Mouse (Mus musculus) CH12.LX (cell line): ENCODE measurements around the gene Bhmt2. TPM values are rescaled to one million over a fixed set of nuclear protein-coding genes. Genes with fewer than 3 reads are reported as not detected.

Experiments
- DNase-seq: peaks from one replicate; pipeline ENCODE4 v3.0.0-alpha.2; 2013; ENCODE audit errors: extremely low read depth
- H3K27ac ChIP-seq: 2 replicates; pipeline ENCODE4 v1.5.1; 2012; ENCODE audit warnings: low read depth, mild to moderate bottlenecking, control low read depth, moderate library complexity; ENCODE audit not compliant: insufficient read depth
- H3K27me3 ChIP-seq: replicated peaks from 2 replicates; pipeline ENCODE3; 2012; ENCODE audit warnings: inconsistent platforms
- H3K36me3 ChIP-seq, 2 experiments: replicated peaks in 1 of 2; 2 replicates each; pipeline versions ENCODE3 to v1.6.1; 2012; ENCODE audit warnings: inconsistent platforms in 1 of 2, low read length in 1 of 2, mild to moderate bottlenecking in 1 of 2, mixed read lengths in 1 of 2, moderate library complexity in 1 of 2; ENCODE audit not compliant: control insufficient read depth in 1 of 2, insufficient read depth in 1 of 2
- H3K4me1 ChIP-seq, 2 experiments: 2 replicates each; pipeline ENCODE4 v1.6.1; 2012; ENCODE audit warnings: inconsistent platforms in 1 of 2, moderate library complexity in 1 of 2; ENCODE audit not compliant: insufficient read depth in 2 of 2, control insufficient read depth in 1 of 2
- H3K4me2 ChIP-seq: 2 replicates; pipeline ENCODE4 v1.6.1; 2012; ENCODE audit warnings: low read depth, mild to moderate bottlenecking, control low read depth; ENCODE audit not compliant: poor library complexity, insufficient read depth, severe bottlenecking
- H3K4me3 ChIP-seq, 3 experiments: fragments of 150-350 bp in 1 of 3; sonication (generic) in 1 of 3; replicated peaks in 1 of 3; 2 replicates each; pipeline versions ENCODE3 to v1.5.1; 2011 to 2012; ENCODE audit warnings: low read depth in 2 of 3, low read length in 2 of 3, mild to moderate bottlenecking in 2 of 3, moderate library complexity in 2 of 3, control low read depth in 1 of 3, improper control_type of control experiment in 1 of 3, inconsistent platforms in 1 of 3, mixed read lengths in 1 of 3; ENCODE audit not compliant: poor library complexity in 1 of 3
- H3K79me2 ChIP-seq: replicated peaks from 2 replicates; pipeline ENCODE4 v1.6.1; 2012; ENCODE audit warnings: mild to moderate bottlenecking, moderate library complexity; ENCODE audit not compliant: control insufficient read depth, poor library complexity, insufficient read depth, severe bottlenecking; ENCODE audit errors: extremely low read depth
- H3K9ac ChIP-seq: 2 replicates; pipeline ENCODE4 v1.6.1; 2012; ENCODE audit warnings: low read depth, mild to moderate bottlenecking, control low read depth, moderate library complexity; ENCODE audit not compliant: insufficient read depth
- H3K9me3 ChIP-seq: replicated peaks from 2 replicates; pipeline ENCODE3; 2012; ENCODE audit warnings: low read length, inconsistent platforms, mixed read lengths
- EP300 ChIP-seq: IDR thresholded peaks from 2 replicates; pipeline ENCODE4 v1.6.1; 2011; ENCODE audit warnings: low read length, improper control_type of control experiment
- ETS1 ChIP-seq: conservative IDR thresholded peaks from 2 replicates; pipeline ENCODE4 v1.6.1; 2012; ENCODE audit warnings: low read depth, mild to moderate bottlenecking, inconsistent platforms, low read length, improper control_type of control experiment, moderate library complexity
- GABPA ChIP-seq: IDR thresholded peaks from 2 replicates; pipeline ENCODE4 v1.6.1; 2012; ENCODE audit warnings: low read depth, low read length, improper control_type of control experiment, inconsistent platforms; ENCODE audit not compliant: insufficient replicate concordance
- HCFC1 ChIP-seq: IDR thresholded peaks from 2 replicates; pipeline ENCODE4 v1.6.1; 2012; ENCODE audit warnings: low read depth, mild to moderate bottlenecking, inconsistent platforms, low read length, improper control_type of control experiment
- IRF4 ChIP-seq: IDR thresholded peaks from 2 replicates; pipeline ENCODE4 v1.6.1; 2014; ENCODE audit warnings: low read depth, mild to moderate bottlenecking, inconsistent platforms, low read length, improper control_type of control experiment
- JUN ChIP-seq: IDR thresholded peaks from 2 replicates; pipeline ENCODE4 v1.6.1; 2011; ENCODE audit warnings: low read depth, mild to moderate bottlenecking, low read length, improper control_type of control experiment, moderate library complexity; ENCODE audit not compliant: insufficient read depth
- JUND ChIP-seq: conservative IDR thresholded peaks from 2 replicates; pipeline ENCODE4 v1.6.1; 2011; ENCODE audit warnings: low read depth, low read length, improper control_type of control experiment
- MAFK ChIP-seq: IDR thresholded peaks from 2 replicates; pipeline ENCODE4 v1.6.1; 2011; ENCODE audit warnings: low read length, improper control_type of control experiment; ENCODE audit not compliant: insufficient replicate concordance
- MAX ChIP-seq: IDR thresholded peaks from 2 replicates; pipeline ENCODE4 v1.6.1; 2011; ENCODE audit warnings: low read length, improper control_type of control experiment
- MEF2A ChIP-seq: IDR thresholded peaks from 2 replicates; pipeline ENCODE4 v1.6.1; 2014; ENCODE audit warnings: low read depth, mild to moderate bottlenecking, inconsistent platforms, low read length, improper control_type of control experiment, borderline replicate concordance
- MXI1 ChIP-seq: IDR thresholded peaks from 2 replicates; pipeline ENCODE4 v1.6.1; 2011; ENCODE audit warnings: mild to moderate bottlenecking, low read depth, low read length, improper control_type of control experiment
- MYC ChIP-seq: IDR thresholded peaks from 2 replicates; pipeline ENCODE4 v1.6.1; 2011; ENCODE audit warnings: low read depth, mild to moderate bottlenecking, improper control_type of control experiment, low read length
- NELFE ChIP-seq: IDR thresholded peaks from 2 replicates; pipeline ENCODE4 v1.6.1; 2011; ENCODE audit warnings: low read depth, low read length, improper control_type of control experiment
- PAX5 ChIP-seq: IDR thresholded peaks from 2 replicates; pipeline ENCODE4 v1.6.1; 2012; ENCODE audit warnings: low read length, inconsistent platforms, mixed read lengths
- POLR2A ChIP-seq: IDR thresholded peaks from 2 replicates; pipeline ENCODE4 v1.6.1; 2011; ENCODE audit warnings: low read depth, mild to moderate bottlenecking, improper control_type of control experiment, low read length
- RCOR1 ChIP-seq: conservative IDR thresholded peaks from 2 replicates; pipeline ENCODE4 v1.6.1; 2012; ENCODE audit warnings: low read depth, mild to moderate bottlenecking, inconsistent platforms, low read length, improper control_type of control experiment
- SIN3A ChIP-seq: IDR thresholded peaks from 2 replicates; pipeline ENCODE4 v1.6.1; 2012; ENCODE audit warnings: low read length, improper control_type of control experiment, inconsistent platforms
- SMC3 ChIP-seq: IDR thresholded peaks from 2 replicates; pipeline ENCODE4 v1.6.1; 2011; ENCODE audit warnings: low read depth, low read length, improper control_type of control experiment
- TBP ChIP-seq: conservative IDR thresholded peaks from 2 replicates; pipeline ENCODE4 v1.6.1; 2011; ENCODE audit warnings: low read depth, low read length, improper control_type of control experiment
- TCF12 ChIP-seq: IDR thresholded peaks from 2 replicates; pipeline ENCODE4 v1.6.1; 2014; ENCODE audit warnings: low read depth, mild to moderate bottlenecking, inconsistent platforms, low read length, improper control_type of control experiment
- UBTF ChIP-seq: IDR thresholded peaks from 2 replicates; pipeline ENCODE4 v1.6.1; 2012; ENCODE audit warnings: low read depth, mild to moderate bottlenecking, inconsistent platforms, low read length, improper control_type of control experiment, moderate library complexity
- USF1 ChIP-seq: IDR thresholded peaks from 2 replicates; pipeline ENCODE4 v1.6.1; 2014; ENCODE audit warnings: low read depth, mild to moderate bottlenecking, inconsistent platforms, low read length, improper control_type of control experiment
- USF2 ChIP-seq: conservative IDR thresholded peaks from 2 replicates; pipeline ENCODE4 v1.6.1; 2011; ENCODE audit warnings: low read depth, low read length, improper control_type of control experiment
- ZC3H11A ChIP-seq: IDR thresholded peaks from 2 replicates; pipeline ENCODE4 v1.6.1; 2012; ENCODE audit warnings: low read depth, mild to moderate bottlenecking, inconsistent platforms, low read length, improper control_type of control experiment
- ZKSCAN1 ChIP-seq: IDR thresholded peaks from 2 replicates; pipeline ENCODE4 v1.6.1; 2012; ENCODE audit warnings: low read depth, inconsistent platforms, low read length, improper control_type of control experiment, borderline replicate concordance
- ZMIZ1 ChIP-seq: IDR thresholded peaks from 2 replicates; pipeline ENCODE4 v1.6.1; 2012; ENCODE audit warnings: low read depth, mild to moderate bottlenecking, inconsistent platforms, low read length, improper control_type of control experiment
- dilution Hi-C: fragments of 300-500 bp; cut with MboI; formaldehyde crosslinking; loops from 2 replicates; pipeline ENCODE4 v1.14.3; 2020; ENCODE audit warnings: low sequenced_read_pairs; ENCODE audit not compliant: extremely low pct_unique_long_range_greater_than_20kb, extremely low pct_ligation_motif_present
- in situ Hi-C: fragments of 300-500 bp; cut with MboI; formaldehyde crosslinking; loops from 3 replicates; pipeline ENCODE4 v1.14.3; 2019; ENCODE audit warnings: low sequenced_read_pairs, low pct_ligation_motif_present, low pct_unique_long_range_greater_than_20kb, mixed read lengths
- polyA plus RNA-seq: library from polyadenylated mRNA; unstranded; fragments of >175 nt; gene quantifications from 2 replicates; pipeline ENCODE4 v1.2.1, GENCODE M21; 2012; ENCODE audit warnings: low read depth; ENCODE audit not compliant: insufficient read length
- total RNA-seq, 2 experiments: library from RNA; depleted of rRNA; stranded (reverse); fragments of 300-350 nt in 1 of 2; fragments of >200 nt in 1 of 2; gene quantifications; 2 replicates each; pipeline ENCODE4 v1.2.3; 2012 to 2014

Gene Bhmt2
- total and polyA plus RNA-seq, 3 experiments, result not detected

- H3K9ac ChIP-seq, result no peak overlapping the region
- TF ChIP-seq ETS1, result no peak
- no peak for TF ChIP-seq HCFC1
- TF ChIP-seq MEF2A, result no peak
- no peak for TF ChIP-seq RCOR1
- TF ChIP-seq TBP, result no peak
- no peak for TF ChIP-seq MXI1
- TF ChIP-seq JUND, result no peak
- no peak for TF ChIP-seq USF2
- TF ChIP-seq NELFE, result no peak
- TF ChIP-seq PAX5, result no peak
- TF ChIP-seq SMC3, result no peak
- TF ChIP-seq IRF4, result no peak
- no peak for TF ChIP-seq MAFK
- TF ChIP-seq SIN3A, result no peak
- TF ChIP-seq JUN, result no peak
- no peak for TF ChIP-seq POLR2A
- no peak for TF ChIP-seq MAX
- no peak for TF ChIP-seq UBTF
- TF ChIP-seq, all 38 proteins: peak for 0
- Histone ChIP-seq H3K79me2 (no peaks in the 10 kb centered on the region), H3K4me3 (no peak overlapping the region), H3K27me3 (no peaks in the 10 kb centered on the region), H3K4me1 (no peaks in the 10 kb centered on the region), H3K27ac (no peak overlapping the region), H3K9me3 (no peaks in the 10 kb centered on the region), H3K36me3 (no peaks in the 10 kb centered on the region), H3K4me2 (no peak overlapping the region)
- in situ Hi-C loops, result no loop called here
- no peak for DNase-seq
- dilution Hi-C loops, result no loop called here
Measured at GRCm38 (mm10) chr13:93673296-93673695, 806 bp downstream of the Bhmt2 start.

- Histone ChIP-seq H3K4me3 (no peak overlapping the region), H3K36me3 (no peaks in the 10 kb centered on the region), H3K79me2 (no peaks in the 10 kb centered on the region), H3K4me1 (no peaks in the 10 kb centered on the region), H3K9me3 (no peaks in the 10 kb centered on the region), H3K9ac (no peak overlapping the region), H3K27me3 (no peaks in the 10 kb centered on the region), H3K4me2 (no peak overlapping the region), H3K27ac (no peak overlapping the region)
- in situ Hi-C loops, result no loop called here
- dilution Hi-C loops, result no loop called here
- DNase-seq, result no peak
- TF ChIP-seq UBTF (no peak), TBP (no peak), ZKSCAN1 (no peak), JUND (no peak), JUN (no peak), GABPA (no peak), MAX (no peak), USF1 (no peak), EP300 (no peak), RCOR1 (no peak), ZMIZ1 (no peak), MXI1 (no peak), TCF12 (no peak), PAX5 (no peak), USF2 (no peak), ZC3H11A (no peak), MYC (no peak), NELFE (no peak)
Measured at GRCm38 (mm10) chr13:93672371-93672770, 1.7 kb downstream of the Bhmt2 start.
